Mouse (Mus musculus): ENCODE measurements around the gene Klf7.

DNA sequence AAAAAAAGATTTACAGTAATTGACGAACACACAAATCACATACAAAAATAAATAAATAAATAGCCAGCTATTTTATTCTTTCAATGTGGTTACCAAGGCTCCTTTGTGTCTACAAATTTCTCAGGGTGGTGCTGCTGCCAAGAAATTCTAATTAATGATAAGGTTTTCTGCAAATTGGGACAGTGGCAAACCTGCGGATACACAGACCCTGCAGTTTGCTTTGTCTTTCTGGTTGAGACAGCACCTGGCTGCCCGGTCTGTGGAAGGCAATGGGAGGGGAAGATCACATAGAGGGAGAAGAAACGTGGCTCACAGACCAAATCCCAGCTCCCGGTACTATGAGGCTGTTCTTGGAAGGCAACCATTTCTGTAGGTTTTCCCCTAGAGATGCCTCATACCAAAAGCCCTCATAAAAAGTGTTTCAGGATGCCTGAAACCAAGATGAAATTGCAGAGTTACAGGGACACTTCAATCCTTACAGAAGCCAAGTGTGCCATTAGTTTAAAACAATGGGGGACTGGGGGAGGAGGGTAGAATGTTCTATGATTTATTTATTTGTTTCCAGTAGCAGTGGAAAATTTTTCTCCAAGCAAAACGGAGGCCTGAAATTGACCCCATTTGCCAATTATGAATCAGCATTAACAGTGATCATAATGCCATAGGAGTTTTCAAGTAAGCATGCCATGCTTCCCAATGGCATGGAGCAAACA lies 5.2 kb downstream of the Klf7 start:
- TF ChIP-seq CTCF (IDR thresholded peaks at IDR 0.05; ENCODE audit: low read depth, low read length) (no peak), POLR2A (IDR thresholded peaks at IDR 0.05; ENCODE audit: borderline replicate concordance, low read depth, low read length) (no peak)

Measured in bone marrow macrophage, adult 2 months (primary cell).